Mouse (Mus musculus) spleen, adult 2 months (tissue): Measurements from ENCODE around the gene Gm48552.

ENCODE experiments used
- CTCF ChIP-seq: fragments of 200-500 bp; IDR thresholded peaks from 2 replicates; pipeline ENCODE4 v1.5.1; 2011; ENCODE audit warnings: mild to moderate bottlenecking, inconsistent platforms; ENCODE audit not compliant: insufficient read depth, insufficient read length, insufficient replicate concordance; ENCODE audit errors: extremely low read depth
- POLR2A ChIP-seq: fragments of 200-500 bp; IDR thresholded peaks from 2 replicates; pipeline ENCODE4 v1.6.1; 2011; ENCODE audit warnings: low read depth, low read length, inconsistent platforms

DNA sequence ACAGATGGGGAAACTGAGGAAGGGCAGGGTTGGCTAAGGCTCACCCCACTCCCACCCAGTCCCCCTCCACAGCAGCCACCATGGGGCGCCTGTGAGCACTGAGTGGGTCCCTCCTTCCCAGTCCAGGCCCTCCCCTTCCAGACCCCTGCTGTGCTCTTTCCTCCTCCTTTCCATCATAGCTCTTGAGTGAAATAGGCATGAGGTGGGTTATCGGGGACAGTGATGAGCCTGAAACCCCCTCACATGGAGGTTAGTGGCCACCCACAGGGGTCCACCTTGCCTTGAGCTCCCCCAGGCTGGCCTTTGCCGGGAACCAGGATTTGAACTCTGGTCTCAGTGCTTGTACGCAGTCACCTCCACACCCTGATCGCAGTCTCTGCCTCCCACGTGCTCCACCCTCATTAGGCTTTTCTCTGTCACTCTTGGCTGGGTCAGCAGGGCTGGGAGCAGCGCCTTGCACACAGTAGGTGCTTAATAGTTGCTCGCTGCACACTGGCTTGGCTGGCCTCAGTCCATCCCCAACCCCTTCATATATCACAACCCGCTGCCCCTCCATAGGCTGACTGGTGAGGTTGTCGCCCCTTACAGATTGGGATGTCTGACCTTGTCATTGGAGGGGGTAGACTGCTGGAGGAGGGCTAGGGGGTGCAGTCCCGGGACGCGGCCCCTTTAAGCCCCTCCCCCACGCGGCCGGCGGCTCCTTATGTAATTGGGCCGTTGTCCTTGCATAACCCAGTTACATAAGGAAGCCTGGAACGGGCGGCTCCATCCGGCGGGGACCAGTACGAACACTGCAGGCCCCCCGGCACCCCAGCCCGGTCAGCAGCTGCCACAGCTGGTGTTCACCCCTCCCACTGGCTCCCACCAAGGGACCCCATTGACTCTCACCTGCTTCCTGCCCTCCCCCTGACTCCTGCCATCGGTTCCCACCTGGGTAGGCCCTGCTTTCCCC is 24.8 kb downstream of the Gm48552 start:
- TF ChIP-seq POLR2A (no peak), CTCF (no peak)
